Mouse (Mus musculus) CD4-positive naive resting alpha-beta T cell, adult 76 days (primary cell): ENCODE data around the gene Gm20911. TPM values are rescaled to one million over a fixed set of nuclear protein-coding genes. Genes with fewer than 3 reads are reported as not detected.

Source experiments
- total RNA-seq: library from RNA; stranded (reverse); gene quantifications from one replicate; pipeline ENCODE4 v1.2.4, GENCODE M21; 2023

Gene Gm20911
- total RNA-seq = not detected

DNA sequence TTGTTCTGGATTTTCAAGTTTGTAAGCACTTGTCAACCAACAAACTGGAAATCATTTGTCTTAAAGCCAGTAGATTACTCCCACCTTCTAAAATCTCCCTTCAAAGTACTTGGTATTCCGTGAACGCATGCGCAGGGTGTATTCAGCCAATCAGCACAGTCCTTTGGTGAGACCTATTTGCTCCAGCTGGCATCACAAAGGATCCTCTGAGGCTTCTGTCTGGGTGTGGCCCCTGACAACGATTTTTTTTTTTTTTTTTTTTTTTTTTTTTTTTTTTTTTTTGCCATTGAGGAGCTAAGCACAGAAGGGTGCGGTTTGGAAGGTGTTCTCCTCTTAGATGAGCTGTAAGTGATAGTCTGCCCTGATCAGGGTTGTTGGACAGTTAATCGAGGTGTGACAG, at the start of gene Gm20911:
Gm20911 (plus strand) TSS at position 301 of the 400 bp plus-strand sequence.

